Mouse (Mus musculus) splenic B cell, adult 2 months (primary cell): ENCODE results near the gene Nr1i2.

ENCODE experiments used
- DNase-seq: peaks from one replicate; pipeline ENCODE4 v3.0.0-alpha.2; 2011; ENCODE audit warnings: low read depth, low spot score
- H3K27me3 ChIP-seq: 2 replicates; pipeline ENCODE4 v1.6.1; 2012; ENCODE audit warnings: mild to moderate bottlenecking, low read length, moderate library complexity, mixed read lengths; ENCODE audit not compliant: control insufficient read depth, poor library complexity, insufficient read depth, severe bottlenecking
- H3K36me3 ChIP-seq: 2 replicates; pipeline ENCODE4 v1.6.1; 2012; ENCODE audit warnings: mild to moderate bottlenecking, low read length, moderate library complexity, mixed read lengths; ENCODE audit not compliant: control insufficient read depth, poor library complexity, insufficient read depth, severe bottlenecking

Nr1i2 gene

DNA sequence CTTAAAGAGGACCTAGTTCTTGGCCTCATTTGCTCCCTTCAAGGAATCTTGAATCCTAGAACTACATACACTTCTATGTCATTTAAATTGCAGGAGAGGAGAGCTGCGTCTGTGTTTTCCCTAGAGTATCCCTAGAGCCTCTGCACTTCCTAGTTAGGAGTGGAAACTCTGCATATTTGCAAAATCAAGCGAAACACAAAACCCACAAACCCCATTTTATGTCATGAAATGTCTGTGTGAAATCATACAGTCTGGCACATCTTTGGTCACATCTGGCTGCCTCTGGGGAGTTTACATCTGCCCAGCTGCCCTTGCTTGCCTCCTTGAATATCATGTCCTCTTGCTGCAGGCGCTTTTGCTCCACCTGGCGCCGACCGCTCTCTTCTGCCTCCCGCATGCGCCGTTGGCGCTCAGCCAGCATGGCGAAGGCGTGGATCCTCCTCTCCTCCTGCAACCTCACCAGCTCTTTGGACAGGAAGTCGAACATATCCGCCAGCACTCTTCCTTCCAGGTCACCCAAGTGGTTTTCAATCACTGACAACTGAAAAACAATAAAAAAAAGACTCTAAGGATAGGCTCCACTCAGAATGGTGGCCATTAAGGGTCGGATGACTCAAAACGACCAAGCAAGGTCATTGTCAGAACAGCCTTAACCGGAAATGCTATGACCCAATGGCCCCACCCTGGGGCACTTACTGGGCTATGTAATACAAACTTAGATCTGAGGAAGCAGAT lies 10.0 kb upstream of the Nr1i2 start:
- DNase-seq, result no peak
- Histone ChIP-seq H3K36me3 (no peaks in the 10 kb centered on the region), H3K27me3 (no peaks in the 10 kb centered on the region)

DNA sequence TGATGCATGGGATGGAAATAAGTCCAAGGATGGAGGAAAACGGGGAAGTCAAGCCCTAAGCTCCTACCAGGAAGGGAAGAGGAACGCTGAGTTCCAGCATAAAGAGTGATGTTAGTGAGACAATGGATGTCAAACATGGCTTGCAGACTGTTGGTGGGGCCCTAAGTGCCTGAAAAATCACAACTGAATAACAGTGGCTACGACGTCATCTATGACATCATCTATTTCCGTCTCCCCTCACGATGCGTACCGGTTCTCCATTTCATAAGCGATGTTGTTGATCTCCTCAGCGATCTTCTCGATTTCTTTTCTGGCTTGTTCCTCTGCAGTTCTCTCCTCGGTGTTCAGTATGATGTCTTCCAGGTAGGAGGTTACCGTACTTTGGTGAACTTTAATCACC lies 7.7 kb upstream of the Nr1i2 start:
- no peaks in the 10 kb centered on the region for H3K36me3 ChIP-seq
- no peaks in the 10 kb centered on the region for H3K27me3 ChIP-seq
- no peak for DNase-seq

GRCm38 (mm10) chr16:38298410-38298809 lies 3.8 kb upstream of the Nr1i2 start:
- DNase-seq, result no peak
- H3K27me3 ChIP-seq, result no peaks in the 10 kb centered on the region
- no peaks in the 10 kb centered on the region for H3K36me3 ChIP-seq

- no peaks in the 10 kb centered on the region for H3K36me3 ChIP-seq
- DNase-seq, result no peak
Observed at GRCm38 (mm10) chr16:38295349-38295930, 816 bp upstream of the Nr1i2 start.

GRCm38 (mm10) chr16:38290151-38290550 lies 4.5 kb downstream of the Nr1i2 start:
- H3K36me3 ChIP-seq, result no peaks in the 10 kb centered on the region
- H3K27me3 ChIP-seq, result no peaks in the 10 kb centered on the region
- DNase-seq, result no peak

More at GRCm38 (mm10) chr16:38295349-38295930, 816 bp upstream of the Nr1i2 start:
- H3K27me3 ChIP-seq, result no peaks in the 10 kb centered on the region

DNA sequence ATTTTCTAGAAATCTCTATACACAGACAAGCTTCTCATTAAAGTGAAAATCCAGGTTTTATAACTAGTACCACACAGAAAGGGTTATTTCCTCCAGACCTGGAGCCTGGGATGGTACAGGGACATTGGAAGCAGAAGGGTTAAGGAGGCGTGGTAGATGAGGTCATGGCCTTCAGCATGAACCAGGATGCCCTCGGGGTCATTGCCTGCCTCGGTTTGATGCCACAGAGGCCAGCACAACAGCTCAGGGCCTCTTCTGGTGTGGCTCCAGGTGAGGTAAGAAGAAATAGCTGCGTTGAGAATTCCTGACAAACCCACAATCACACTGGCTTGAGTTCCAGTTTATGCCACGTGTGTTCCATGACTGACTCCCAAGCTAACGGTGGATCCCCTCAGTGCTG lies 5.8 kb downstream of the Nr1i2 start:
- no peak for DNase-seq
- no peaks in the 10 kb centered on the region for H3K27me3 ChIP-seq

DNA sequence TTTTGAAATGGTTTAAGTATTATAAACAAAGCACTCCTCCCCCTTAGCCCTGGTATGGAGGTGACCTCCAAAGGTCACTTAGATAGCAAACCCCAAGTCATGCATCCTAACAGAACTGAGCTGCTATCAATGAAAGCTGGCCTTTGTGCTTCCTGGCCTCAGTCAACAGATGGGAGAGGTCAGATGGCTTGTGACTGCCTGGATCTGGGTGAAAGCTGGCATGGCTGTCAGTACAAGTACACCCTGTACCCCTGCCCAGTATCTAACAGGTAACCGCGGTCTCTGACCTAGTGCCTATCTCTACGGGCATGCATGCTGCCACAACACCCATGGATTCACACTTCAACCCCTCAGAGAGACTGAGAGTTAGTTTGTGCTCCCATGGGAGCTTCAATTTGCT lies 6.9 kb downstream of the Nr1i2 start:
- H3K36me3 ChIP-seq, result no peaks in the 10 kb centered on the region
- H3K27me3 ChIP-seq, result no peaks in the 10 kb centered on the region
- no peak for DNase-seq

More for the DNA sequence above, 5.8 kb downstream of the Nr1i2 start:
- no peaks in the 10 kb centered on the region for H3K36me3 ChIP-seq

GRCm38 (mm10) chr16:38287357-38287756 lies 7.3 kb downstream of the Nr1i2 start:
- DNase-seq, result no peak
- Histone ChIP-seq H3K36me3 (no peaks in the 10 kb centered on the region), H3K27me3 (no peaks in the 10 kb centered on the region)

- H3K27me3 ChIP-seq, result no peaks in the 10 kb centered on the region
- no peaks in the 10 kb centered on the region for H3K36me3 ChIP-seq
- no peak for DNase-seq
Observed at GRCm38 (mm10) chr16:38286541-38286940, 8.1 kb downstream of the Nr1i2 start.

- H3K27me3 ChIP-seq, result no peaks in the 10 kb centered on the region
- no peak for DNase-seq
- H3K36me3 ChIP-seq, result no peaks in the 10 kb centered on the region
Observed at GRCm38 (mm10) chr16:38285801-38286200, 8.8 kb downstream of the Nr1i2 start.

DNA sequence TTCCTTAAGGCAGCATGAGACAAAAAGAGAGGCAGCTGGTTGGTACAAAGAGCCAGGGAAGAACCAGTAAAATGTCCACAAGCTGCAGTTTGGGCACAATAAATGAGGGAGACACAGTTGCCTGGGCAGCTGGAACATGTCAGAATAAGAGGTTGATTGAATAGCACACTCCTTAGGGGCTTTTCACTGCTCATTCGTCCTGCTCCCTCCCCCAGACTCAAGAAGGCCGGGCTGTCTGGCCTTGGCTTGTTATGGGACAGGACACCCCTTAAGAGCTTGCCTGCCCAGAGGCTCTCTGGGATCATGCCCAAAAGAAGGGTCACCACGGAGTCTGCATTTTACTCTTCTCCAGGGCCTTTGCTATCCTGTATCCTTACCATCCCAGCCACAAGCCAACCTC lies 11.3 kb downstream of the Nr1i2 start:
- Histone ChIP-seq H3K27me3 (no peaks in the 10 kb centered on the region), H3K36me3 (no peaks in the 10 kb centered on the region)
- DNase-seq, result no peak

GRCm38 (mm10) chr16:38282559-38283160 lies 12.0 kb downstream of the Nr1i2 start:
- no peak for DNase-seq
- Histone ChIP-seq H3K36me3 (no peaks in the 10 kb centered on the region), H3K27me3 (no peaks in the 10 kb centered on the region)

GRCm38 (mm10) chr16:38280951-38281350 lies 13.7 kb downstream of the Nr1i2 start:
- no peaks in the 10 kb centered on the region for H3K36me3 ChIP-seq
- no peaks in the 10 kb centered on the region for H3K27me3 ChIP-seq
- DNase-seq, result no peak

GRCm38 (mm10) chr16:38279794-38280193 lies 14.8 kb downstream of the Nr1i2 start:
- no peak for DNase-seq
- no peaks in the 10 kb centered on the region for H3K27me3 ChIP-seq
- no peaks in the 10 kb centered on the region for H3K36me3 ChIP-seq

- no peak for DNase-seq
- Histone ChIP-seq H3K36me3 (no peaks in the 10 kb centered on the region), H3K27me3 (no peaks in the 10 kb centered on the region)
Observed at GRCm38 (mm10) chr16:38274737-38275136, 19.9 kb downstream of the Nr1i2 start.
